Mouse (Mus musculus): ENCODE measurements at regions not wholly inside any gene's neighbourhood (a gene's known extent, or its start where the extent isn't known, plus 50 kb on each side); places are given as distances from the start of the nearest gene placed in this dataset.

GRCm38 (mm10) chr8:9042835-9043792, 352.8 kb upstream of the Arglu1 start:
- DNase-seq = no peak

GRCm38 (mm10) chr8:9029156-9029555, 338.8 kb upstream of the Arglu1 start:
- no peak for DNase-seq

GRCm38 (mm10) chr8:9027672-9028071, 337.4 kb upstream of the Arglu1 start:
- no peak for DNase-seq

GRCm38 (mm10) chr8:9025872-9026271, 335.6 kb upstream of the Arglu1 start:
- no peak for DNase-seq

- DNase-seq = no peak
These were observed 335.1 kb upstream of the Arglu1 start for GRCm38 (mm10) chr8:9025378-9025777.

- no peak for DNase-seq
These were observed 330.4 kb upstream of the Arglu1 start for GRCm38 (mm10) chr8:9020744-9021143.

- no peak for DNase-seq
These were observed 329.9 kb upstream of the Arglu1 start for GRCm38 (mm10) chr8:9020180-9020579.

- DNase-seq = no peak
These were observed 321.6 kb upstream of the Arglu1 start for GRCm38 (mm10) chr8:9011785-9012510.

- no peak for DNase-seq
These were observed 317.9 kb upstream of the Arglu1 start for GRCm38 (mm10) chr8:9008006-9008780.

GRCm38 (mm10) chr8:8999914-9000313, 309.6 kb upstream of the Arglu1 start:
- DNase-seq = no peak

- DNase-seq = no peak
These were observed 307.3 kb upstream of the Arglu1 start for GRCm38 (mm10) chr8:8997621-8998020.

GRCm38 (mm10) chr8:8994596-8995189, 304.4 kb upstream of the Arglu1 start:
- DNase-seq = no peak

- no peak for DNase-seq
These were observed 303.7 kb upstream of the Arglu1 start for GRCm38 (mm10) chr8:8994008-8994407.

GRCm38 (mm10) chr8:8992461-8993032, 302.2 kb upstream of the Arglu1 start:
- peak; percentile 39 for DNase-seq

- DNase-seq = no peak
These were observed 300.7 kb upstream of the Arglu1 start for GRCm38 (mm10) chr8:8991026-8991425.

- no peak for DNase-seq
These were observed 295.7 kb upstream of the Arglu1 start for GRCm38 (mm10) chr8:8986068-8986467.

- no peak for DNase-seq
These were observed 295.1 kb upstream of the Arglu1 start for GRCm38 (mm10) chr8:8985395-8985794.

- no peak for DNase-seq
These were observed 294.5 kb upstream of the Arglu1 start for GRCm38 (mm10) chr8:8984829-8985251.

GRCm38 (mm10) chr8:8984159-8984828, 294.0 kb upstream of the Arglu1 start:
- no peak for DNase-seq

GRCm38 (mm10) chr8:8983133-8983661, 292.9 kb upstream of the Arglu1 start:
- DNase-seq = no peak

- no peak for DNase-seq
These were observed 288.6 kb upstream of the Arglu1 start for GRCm38 (mm10) chr8:8978969-8979368.
